Mouse (Mus musculus) brain, embryonic 14.5 days (tissue): ENCODE measurements around the gene Slc25a41.

Source experiments
- CTCF ChIP-seq: fragments of 200-500 bp; IDR thresholded peaks from 2 replicates; pipeline ENCODE4 v1.5.1; 2012; ENCODE audit warnings: inconsistent platforms, mild to moderate bottlenecking, moderate library complexity, borderline replicate concordance; ENCODE audit not compliant: insufficient read depth, insufficient read length; ENCODE audit errors: extremely low read depth
- POLR2A ChIP-seq: fragments of 200-500 bp; IDR thresholded peaks from 2 replicates; pipeline ENCODE4 v1.6.1; 2012; ENCODE audit warnings: mild to moderate bottlenecking, inconsistent platforms, borderline replicate concordance; ENCODE audit not compliant: poor library complexity, insufficient read depth, insufficient read length, severe bottlenecking; ENCODE audit errors: extremely low read depth

GRCm38 (mm10) chr17:57038978-57039377 is 2.5 kb downstream of the Slc25a41 start:
- TF ChIP-seq POLR2A = no peak
- TF ChIP-seq CTCF = peak; percentile 26; the same call in 1 of the 2 replicates
